Mouse (Mus musculus): Measurements from ENCODE around the gene Rrbp1.

Rrbp1 gene

DNA sequence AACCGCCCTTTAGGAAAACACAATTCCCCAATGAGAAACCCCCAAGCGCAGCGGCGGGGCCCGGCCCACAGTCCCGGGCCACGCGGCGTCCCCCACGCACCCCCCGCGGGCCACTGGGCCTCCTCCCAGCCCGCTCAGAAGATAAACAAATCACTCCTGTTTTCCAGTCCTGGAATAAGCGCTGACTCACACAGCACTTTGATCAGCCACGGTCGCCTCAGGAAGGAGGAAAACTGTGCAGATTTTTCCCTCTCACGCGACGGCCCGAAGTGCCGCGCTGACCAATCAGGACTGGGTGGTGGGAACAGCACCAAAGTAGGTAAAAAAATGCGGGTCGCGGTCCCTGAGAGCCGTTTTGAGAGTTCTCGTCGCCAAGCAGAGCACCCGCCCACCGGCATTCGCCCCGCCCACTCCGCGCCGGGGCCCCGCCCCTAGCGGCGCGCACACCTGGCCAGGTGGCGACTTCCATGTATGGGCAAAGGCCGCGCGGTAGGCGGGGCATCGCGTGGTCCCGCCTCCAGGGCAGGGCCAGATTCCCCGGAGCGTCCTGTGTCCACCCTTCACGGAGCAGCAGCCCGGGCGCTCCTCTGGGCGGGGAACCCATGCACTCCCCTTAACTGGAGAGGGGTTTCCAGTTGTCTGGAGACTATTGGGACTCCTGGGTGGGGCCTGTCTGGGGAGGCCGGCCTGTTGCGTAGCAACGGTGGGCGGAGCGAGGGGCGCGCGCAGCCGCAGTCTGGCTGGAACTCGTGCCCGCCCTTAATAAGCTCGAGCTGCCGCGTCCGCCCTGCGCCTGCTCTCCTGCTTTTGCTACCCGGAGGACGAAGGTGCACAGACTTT lies 96.1 kb downstream of the Rrbp1 start, which contains the start of gene Dstn:
Gene Dstn, plus strand, starts transcription at position 561 of the 840 bp plus-strand sequence.
- peak; percentile 93 to 95 for DNase-seq

GRCm38 (mm10) chr2:143914221-143914620 lies 96.8 kb downstream of the Rrbp1 start:
- DNase-seq: no peak

GRCm38 (mm10) chr2:143912199-143912598 lies 98.9 kb downstream of the Rrbp1 start:
- DNase-seq: no peak

DNA sequence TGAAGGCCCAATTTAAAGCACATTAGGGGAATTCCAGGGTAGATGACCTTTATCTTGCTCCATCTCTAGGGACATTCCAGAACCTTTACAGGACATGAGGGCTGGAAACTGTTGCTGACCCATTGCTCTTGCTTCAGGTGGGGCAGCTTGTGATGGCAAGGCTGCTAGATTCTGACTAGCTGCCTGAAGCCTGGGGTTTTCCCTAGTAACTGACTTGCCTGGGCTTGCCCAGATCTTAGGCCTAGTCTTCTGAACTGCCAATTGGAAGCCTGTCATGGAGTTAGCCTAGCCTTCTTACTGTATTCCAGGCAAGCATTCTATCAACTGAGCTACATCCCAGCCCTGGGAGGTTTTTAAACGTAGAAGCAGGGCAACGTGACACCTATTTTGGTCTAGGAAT lies 101.8 kb downstream of the Rrbp1 start:
- no peak for DNase-seq

DNA sequence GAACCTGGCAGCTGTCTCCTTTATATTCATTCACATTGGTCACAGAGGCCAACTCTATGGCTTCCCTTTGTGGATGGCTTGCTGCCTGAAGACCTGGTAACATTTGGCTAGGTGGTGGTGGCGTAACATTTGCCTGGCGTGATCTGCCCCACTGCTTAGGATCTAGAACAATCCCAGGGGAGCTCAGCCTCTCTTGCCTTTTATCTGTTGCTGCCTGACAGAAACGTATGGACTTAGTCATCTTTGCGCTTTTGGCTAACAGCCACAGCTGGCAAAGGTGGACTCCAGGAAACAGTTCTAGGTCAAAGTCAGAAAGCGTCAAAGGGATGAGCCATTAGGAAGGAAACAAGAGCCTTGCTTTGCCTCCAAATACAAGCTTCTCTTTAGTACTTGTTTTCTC lies 106.2 kb downstream of the Rrbp1 start:
- DNase-seq: no peak

DNA sequence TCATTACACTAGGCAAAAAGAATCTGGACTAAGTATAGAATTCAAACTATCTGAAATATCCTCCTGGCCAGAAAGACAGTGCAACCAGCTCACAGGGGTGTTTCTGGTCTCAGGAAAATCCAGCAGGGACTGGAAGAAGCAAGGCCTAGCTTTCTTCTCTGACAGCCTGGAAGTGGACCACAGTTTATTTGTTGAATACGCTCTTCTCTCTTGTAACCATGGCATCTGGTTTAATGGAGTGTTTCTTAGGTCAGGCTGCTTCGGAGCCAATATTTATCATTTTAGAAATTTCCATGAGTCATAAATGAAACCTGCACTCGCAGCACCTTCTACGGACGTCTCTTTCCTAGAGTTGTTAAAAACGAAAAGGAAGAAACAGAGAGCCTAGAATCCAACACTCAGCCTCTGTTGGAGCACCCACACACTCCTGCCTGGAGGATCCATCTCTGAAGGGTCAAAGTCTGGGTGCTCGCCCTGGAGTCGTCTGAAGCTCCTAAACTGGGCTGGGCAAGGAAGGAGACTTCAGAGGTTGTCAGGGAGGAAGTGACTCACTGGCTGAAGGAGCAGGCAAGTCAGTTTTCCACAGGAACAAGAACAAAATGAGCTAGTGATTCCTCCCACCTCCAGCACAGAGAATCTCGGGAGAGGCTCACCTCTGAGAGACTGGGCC lies 107.6 kb downstream of the Rrbp1 start:
- no peak for DNase-seq

DNA sequence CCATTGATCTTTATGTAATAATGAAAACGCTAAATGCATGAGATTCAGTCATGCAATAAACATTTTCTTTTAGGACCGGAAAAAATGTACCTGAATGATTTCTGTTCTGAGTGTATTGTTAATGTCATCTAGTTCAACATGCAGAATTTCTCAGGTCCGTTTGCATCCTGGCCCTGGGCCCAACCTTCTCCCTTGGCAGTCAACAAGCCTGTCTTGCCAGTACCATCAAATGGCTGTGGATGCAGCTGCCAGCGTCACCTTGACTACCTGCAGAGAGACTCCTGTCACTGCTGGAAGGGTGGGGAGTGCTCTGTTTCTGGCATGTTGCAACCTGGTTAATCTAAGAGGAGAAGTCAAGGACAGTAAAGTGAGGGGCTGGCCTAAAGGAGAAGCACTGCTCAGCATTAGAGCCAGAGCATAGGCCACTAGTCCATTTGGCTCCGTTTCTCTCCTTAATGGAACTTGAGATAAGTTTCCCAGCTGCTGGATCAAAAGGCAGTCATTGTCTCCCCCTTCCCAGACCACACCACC lies 110.2 kb downstream of the Rrbp1 start:
- no peak for DNase-seq

GRCm38 (mm10) chr2:143899470-143900220 lies 111.4 kb downstream of the Rrbp1 start:
- DNase-seq: no peak
